Mouse (Mus musculus): ENCODE results near the gene Plekhg3.

DNA sequence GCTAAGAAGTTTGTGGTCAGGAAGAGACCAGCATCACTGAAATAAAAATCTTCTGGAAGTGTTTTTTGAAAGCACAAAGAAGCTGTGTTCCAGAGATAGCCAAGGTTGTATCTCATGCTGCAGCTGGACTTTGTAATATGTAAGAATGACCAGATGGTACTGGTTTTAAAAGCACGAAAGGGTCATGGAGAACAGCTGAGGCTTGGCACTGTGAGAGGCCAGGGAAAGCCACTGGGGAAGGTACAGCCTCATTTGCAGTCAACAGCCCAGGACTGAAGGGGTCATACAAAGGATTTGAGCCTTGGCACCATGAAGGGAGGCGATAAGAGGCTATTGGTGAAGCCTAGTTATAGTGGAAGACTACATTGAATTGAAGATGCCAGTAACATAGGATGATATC lies 48.2 kb upstream of the Plekhg3 start:
- no peak for TF ChIP-seq POLR2A (IDR thresholded peaks at IDR 0.05; ENCODE audit: insufficient read depth, low read length)
- no peak for TF ChIP-seq EP300 (IDR thresholded peaks at IDR 0.05; ENCODE audit: insufficient read depth, low read depth, low read length)
